Comparison of ENCODE assay signal across 12 mouse cellular contexts in the genomic region with DNA sequence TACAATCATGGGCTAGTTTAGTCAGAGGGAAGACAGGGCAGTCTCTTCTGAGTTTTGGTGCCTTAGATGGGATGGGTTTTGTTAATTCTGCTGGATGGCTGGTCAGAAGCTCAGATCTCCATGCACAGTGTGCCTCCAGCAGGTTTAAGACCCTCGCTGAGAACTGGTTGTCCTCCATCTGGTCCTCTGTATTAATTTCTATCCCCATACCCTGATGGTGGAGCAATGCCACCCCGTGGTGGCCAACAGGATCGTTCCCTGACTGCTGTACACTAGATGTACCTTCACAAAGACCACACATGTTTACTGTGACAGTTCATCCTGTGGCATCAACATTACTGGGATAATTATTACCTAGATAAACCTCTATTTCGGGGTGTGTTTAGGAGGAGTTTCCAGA. TPM values are rescaled to one million over a fixed set of nuclear protein-coding genes. Genes with fewer than 3 reads are reported as not detected.
DNase-seq lines count a peak whose midpoint lies in the region; ATAC-seq lines count a peak whose summit lies in the region.
"Had no signal": no experiment of that assay in that cellular context is flagged by ENCODE, and none has a peak within 500 bp of the region (broad histone marks: within the 10 kb centered on the region; RNA-seq: fewer than 3 reads in every experiment).

No protein-coding gene starts in this region.

- DNase-seq in adrenal gland, postnatal 14 days, result peak; percentile 12
- no peak for DNase-seq in adrenal gland, adult (ENCODE audit: inconsistent age in 2 of 2, low spot score in 1 of 2)
- DNase-seq in kidney, adult 9 months, result peak; percentile 16
- DNase-seq in A20 (ENCODE audit: low read depth, low spot score), result peak; percentile 60
- no peak for DNase-seq in forebrain, embryonic 14.5 days (ENCODE audit: low spot score)
- DNase-seq in cerebellum, adult 8-10 months, result no peak

- no peak overlapping the region for H3K4me3 ChIP-seq in kidney, embryonic 14.5 days (ENCODE audit: low read length)
- H3K4me3 ChIP-seq in forebrain, embryonic 14.5 days (ENCODE audit: low read depth, low read length), result no peak overlapping the region
- H3K4me3 ChIP-seq: hindbrain, embryonic 12.5 days; neural tube, embryonic 12.5 days had no signal

- H3K4me1 ChIP-seq in kidney, embryonic 14.5 days (ENCODE audit: control insufficient read depth, insufficient read depth, low read length), result no peaks in the 10 kb centered on the region
- no peaks in the 10 kb centered on the region for H3K4me1 ChIP-seq in forebrain, embryonic 14.5 days (ENCODE audit: control insufficient read depth, insufficient read depth, low read length)
- H3K4me1 ChIP-seq: hindbrain, embryonic 12.5 days; neural tube, embryonic 12.5 days had no signal

- no peak overlapping the region for H3K27ac ChIP-seq in kidney, embryonic 14.5 days (ENCODE audit: low read depth, low read length)
- no peak overlapping the region for H3K27ac ChIP-seq in forebrain, embryonic 14.5 days (ENCODE audit: low read depth, low read length)
- H3K27ac ChIP-seq: hindbrain, embryonic 12.5 days; neural tube, embryonic 12.5 days had no signal

- no peaks in the 10 kb centered on the region for H3K27me3 ChIP-seq in kidney, embryonic 14.5 days (ENCODE audit: control insufficient read depth, insufficient read depth, low read length)
- H3K27me3 ChIP-seq in forebrain, embryonic 14.5 days (replicated peaks; ENCODE audit: control insufficient read depth, insufficient read depth, low read length), result no peaks in the 10 kb centered on the region
- H3K27me3 ChIP-seq: hindbrain, embryonic 12.5 days; neural tube, embryonic 12.5 days had no signal

- H3K9ac ChIP-seq in kidney, embryonic 14.5 days (ENCODE audit: low read depth, low read length), result no peak overlapping the region
- H3K9ac ChIP-seq in forebrain, embryonic 14.5 days (ENCODE audit: low read length), result no peak overlapping the region
- H3K9ac ChIP-seq: hindbrain, embryonic 12.5 days; neural tube, embryonic 12.5 days had no signal

- ATAC-seq in kidney, embryonic 14.5 days (ENCODE audit: low FRiP score, low TSS enrichment), result no peak
- peak; percentile 59 for ATAC-seq in granulocyte monocyte progenitor cell, adult 5-6 weeks (replicated peaks; ENCODE audit: poor library complexity, severe bottlenecking)
- no peak for ATAC-seq in forebrain, embryonic 14.5 days

- no peaks in the 10 kb centered on the region for H3K36me3 ChIP-seq in kidney, embryonic 14.5 days (ENCODE audit: control insufficient read depth, insufficient read depth, low read length)
- H3K36me3 ChIP-seq in forebrain, embryonic 14.5 days (ENCODE audit: control insufficient read depth, insufficient read depth, low read length), result no peaks in the 10 kb centered on the region
- H3K36me3 ChIP-seq: hindbrain, embryonic 12.5 days; neural tube, embryonic 12.5 days had no signal

- WGBS in kidney, embryonic 14.5 days, result 74% methylated on average over 4 of the region's 4 CpGs
- 82% methylated on average over 4 of the region's 4 CpGs for WGBS in forebrain, embryonic 14.5 days

- H3K9me3 ChIP-seq in kidney, embryonic 14.5 days (ENCODE audit: control insufficient read depth, low read length), result no peaks in the 10 kb centered on the region
- H3K9me3 ChIP-seq in forebrain, embryonic 14.5 days (replicated peaks; ENCODE audit: control insufficient read depth, low read length), result no peaks in the 10 kb centered on the region
- H3K9me3 ChIP-seq: hindbrain, embryonic 12.5 days; neural tube, embryonic 12.5 days had no signal

- no peak overlapping the region for H3K4me2 ChIP-seq in kidney, embryonic 14.5 days (replicated peaks; ENCODE audit: low read depth, low read length)
- H3K4me2 ChIP-seq in forebrain, embryonic 14.5 days (ENCODE audit: low read length), result no peak overlapping the region
- H3K4me2 ChIP-seq: hindbrain, embryonic 12.5 days; neural tube, embryonic 12.5 days had no signal

RNA-seq across cellular contexts. Expression of gene Rpl9-ps1, which starts 12.7 kb away (rescaled TPM):
- total RNA-seq in adrenal gland, postnatal 14 days (2021), result not detected in 2 replicates
- not detected in 2 replicates for polyA plus RNA-seq in kidney, embryonic 14.5 days (2014; fragmentation: Nextera tagmentation; extraction: Ambion mirVana)
- total RNA-seq in granulocyte monocyte progenitor cell, adult 5-6 weeks (2014; fragmentation: Nextera tagmentation), result not detected in 2 replicates
- not detected in 2 replicates for total RNA-seq in granulocyte monocyte progenitor cell, adult 5-6 weeks (2017)
- not detected in 2 replicates for polyA plus RNA-seq in forebrain, embryonic 14.5 days (2014; fragmentation: Nextera tagmentation; extraction: Ambion mirVana)
- total RNA-seq: left cerebral cortex, adult 8-10 months had no signal
- polyA plus RNA-seq: embryonic facial prominence, embryonic 11.5 days; hindbrain, embryonic 12.5 days; neural tube, embryonic 12.5 days had no signal

RNA-seq across cellular contexts. Expression of gene Ccl3, which starts 16.4 kb away (rescaled TPM):
- total RNA-seq in adrenal gland, postnatal 14 days (2021), result not detected in 2 replicates
- 0.49 and 0.97 TPM in 2 replicates for polyA plus RNA-seq in kidney, embryonic 14.5 days (2014; fragmentation: Nextera tagmentation; extraction: Ambion mirVana)
- total RNA-seq in granulocyte monocyte progenitor cell, adult 5-6 weeks (2014; fragmentation: Nextera tagmentation), result 5.5 and 6.5 TPM in 2 replicates
- 78.6 and 86.4 TPM in 2 replicates for total RNA-seq in granulocyte monocyte progenitor cell, adult 5-6 weeks (2017)
- polyA plus RNA-seq in forebrain, embryonic 14.5 days (2014; fragmentation: Nextera tagmentation; extraction: Ambion mirVana), result 0.55 and 1.1 TPM in 2 replicates

RNA-seq across cellular contexts. Expression of gene Ccl4, which starts 29.6 kb away (rescaled TPM):
- total RNA-seq in adrenal gland, postnatal 14 days (2021), result not detected in 2 replicates
- polyA plus RNA-seq in kidney, embryonic 14.5 days (2014; fragmentation: Nextera tagmentation; extraction: Ambion mirVana), result 1.8 TPM in 1 of 2 replicates, not detected in the other
- 2.1 TPM in 1 of 2 replicates, not detected in the other for total RNA-seq in granulocyte monocyte progenitor cell, adult 5-6 weeks (2014; fragmentation: Nextera tagmentation)
- total RNA-seq in granulocyte monocyte progenitor cell, adult 5-6 weeks (2017), result 15.2 and 26.9 TPM in 2 replicates
- 0.56 TPM in 1 of 2 replicates, not detected in the other for polyA plus RNA-seq in forebrain, embryonic 14.5 days (2014; fragmentation: Nextera tagmentation; extraction: Ambion mirVana)
- polyA plus RNA-seq: embryonic facial prominence, embryonic 11.5 days had no signal

RNA-seq across cellular contexts. Expression of gene Ccl6, which starts 39.9 kb away (rescaled TPM):
- 9.5 and 14.4 TPM in 2 replicates for total RNA-seq in adrenal gland, postnatal 14 days (2021)
- polyA plus RNA-seq in kidney, embryonic 14.5 days (2014; fragmentation: Nextera tagmentation; extraction: Ambion mirVana), result 4.4 and 4.6 TPM in 2 replicates
- 8.8 and 13.4 TPM in 2 replicates for total RNA-seq in granulocyte monocyte progenitor cell, adult 5-6 weeks (2014; fragmentation: Nextera tagmentation)
- total RNA-seq in granulocyte monocyte progenitor cell, adult 5-6 weeks (2017), result 16.9 and 19.6 TPM in 2 replicates
- 1.3 and 1.6 TPM in 2 replicates for polyA plus RNA-seq in forebrain, embryonic 14.5 days (2014; fragmentation: Nextera tagmentation; extraction: Ambion mirVana)

RNA-seq across cellular contexts. Expression of gene Ccl9, which starts 54.3 kb away (rescaled TPM):
- total RNA-seq in adrenal gland, postnatal 14 days (2021), result 4.5 and 10.3 TPM in 2 replicates
- 3.1 and 3.6 TPM in 2 replicates for polyA plus RNA-seq in kidney, embryonic 14.5 days (2014; fragmentation: Nextera tagmentation; extraction: Ambion mirVana)
- total RNA-seq in granulocyte monocyte progenitor cell, adult 5-6 weeks (2014; fragmentation: Nextera tagmentation), result 189 and 190 TPM in 2 replicates
- total RNA-seq in granulocyte monocyte progenitor cell, adult 5-6 weeks (2017), result 110 and 159 TPM in 2 replicates
- 1.2 and 2.0 TPM in 2 replicates for polyA plus RNA-seq in forebrain, embryonic 14.5 days (2014; fragmentation: Nextera tagmentation; extraction: Ambion mirVana)

Comparison
In these comparisons a context has a peak if more than half of its experiments do, and no peak if none do; other contexts are left out.
1. DNase-seq: peak in adrenal gland, postnatal 14 days (single experiment), kidney, adult 9 months (single experiment) and A20 (single experiment); none in adrenal gland, adult (0 of 2), forebrain, embryonic 14.5 days (single experiment) and cerebellum, adult 8-10 months (single experiment).